Mouse (Mus musculus) hindbrain, embryonic 13.5 days (tissue): ENCODE measurements around the gene Frrs1. TPM values are rescaled to one million over a fixed set of nuclear protein-coding genes. Genes with fewer than 3 reads are reported as not detected.

ENCODE experiments used
- ATAC-seq: fragments of 200-750 bp; cut with Nextera tagmentation; 2 replicates; pipeline ENCODE4 v1.8.0; 2017; ENCODE audit warnings: moderate TSS enrichment; ENCODE audit not compliant: low FRiP score
- H3K27ac ChIP-seq: fragments of 300-500 bp; sonication (generic); 2 replicates; pipeline ENCODE4 v1.5.1; 2015; ENCODE audit warnings: inconsistent platforms, mild to moderate bottlenecking, moderate library complexity
- H3K27me3 ChIP-seq: fragments of 300-500 bp; sonication (generic); 2 replicates; pipeline ENCODE4 v1.6.1; 2015; ENCODE audit warnings: mild to moderate bottlenecking, inconsistent platforms
- H3K36me3 ChIP-seq: fragments of 300-500 bp; sonication (generic); 2 replicates; pipeline ENCODE4 v1.6.1; 2015; ENCODE audit warnings: mild to moderate bottlenecking, inconsistent platforms
- H3K4me1 ChIP-seq: fragments of 300-500 bp; sonication (generic); replicated peaks from 2 replicates; pipeline ENCODE4 v1.6.1; 2015; ENCODE audit warnings: inconsistent platforms
- H3K4me2 ChIP-seq: fragments of 300-500 bp; sonication (generic); 2 replicates; pipeline ENCODE4 v1.6.1; 2015; ENCODE audit warnings: inconsistent platforms, mild to moderate bottlenecking, moderate library complexity
- H3K4me3 ChIP-seq: fragments of 300-500 bp; sonication (generic); 2 replicates; pipeline ENCODE4 v1.5.1; 2015; ENCODE audit warnings: mild to moderate bottlenecking, inconsistent platforms
- H3K9ac ChIP-seq: fragments of 300-500 bp; sonication (generic); 2 replicates; pipeline ENCODE4 v1.6.1; 2015; ENCODE audit warnings: mild to moderate bottlenecking, inconsistent platforms
- H3K9me3 ChIP-seq: fragments of 300-500 bp; sonication (generic); 2 replicates; pipeline ENCODE4 v1.6.1; 2016; ENCODE audit warnings: inconsistent platforms
- WGBS: fragments of 180-500 bp; shearing (Covaris S2); methylation state at CpG from one replicate; pipeline ENCODE4 v1.1.7; 2015; 5-methylcytosine and 5-hydroxymethylcytosine counted together
- polyA plus RNA-seq: library from polyadenylated mRNA; unstranded; fragments of >200 nt; fragmentation: Nextera tagmentation; extraction: Ambion mirVana; gene quantifications from 2 replicates; pipeline ENCODE4 v1.2.1, GENCODE M21; 2015

The Frrs1 gene
- polyA plus RNA-seq, 1 experiment from 2014 or later = 3.9 TPM

- 85% methylated on average over 4 of the region's 4 CpGs for WGBS
- Histone ChIP-seq H3K4me2 (no peak overlapping the region), H3K4me1 (no peaks in the 10 kb centered on the region), H3K4me3 (no peak overlapping the region), H3K9ac (no peak overlapping the region), H3K9me3 (no peaks in the 10 kb centered on the region), H3K27ac (no peak overlapping the region), H3K36me3 (no peaks in the 10 kb centered on the region), H3K27me3 (no peaks in the 10 kb centered on the region)
- no peak for ATAC-seq
Observed at GRCm38 (mm10) chr3:116833491-116833890, 25.8 kb upstream of the Frrs1 start.

- Histone ChIP-seq H3K4me2 (no peak overlapping the region), H3K4me1 (no peaks in the 10 kb centered on the region), H3K27ac (no peak overlapping the region), H3K9ac (no peak overlapping the region), H3K27me3 (no peaks in the 10 kb centered on the region), H3K9me3 (no peaks in the 10 kb centered on the region), H3K36me3 (no peaks in the 10 kb centered on the region), H3K4me3 (no peak overlapping the region)
- 89% methylated on average over 6 of the region's 6 CpGs for WGBS
- ATAC-seq = no peak
Observed at GRCm38 (mm10) chr3:116834241-116834640, 25.0 kb upstream of the Frrs1 start.

GRCm38 (mm10) chr3:116835350-116835749, 23.9 kb upstream of the Frrs1 start:
- H3K9ac ChIP-seq = peak overlapping the region; percentile 68; the same call in 1 of the 2 replicates
- H3K36me3 ChIP-seq = no peaks in the 10 kb centered on the region
- peak overlapping the region; percentile 62 for H3K4me2 ChIP-seq
- no peaks in the 10 kb centered on the region for H3K9me3 ChIP-seq
- no peak overlapping the region for H3K27ac ChIP-seq
- H3K4me1 ChIP-seq = no peaks in the 10 kb centered on the region
- ATAC-seq = no peak
- no peaks in the 10 kb centered on the region for H3K27me3 ChIP-seq
- peak overlapping the region; percentile 38; the same call in 1 of the 2 replicates for H3K4me3 ChIP-seq
- 75% methylated on average over 4 of the region's 4 CpGs for WGBS

- Histone ChIP-seq H3K9me3 (no peaks in the 10 kb centered on the region), H3K4me2 (peak overlapping the region; percentile 62), H3K36me3 (no peaks in the 10 kb centered on the region), H3K27ac (no peak overlapping the region; the same call in 1 of the 2 replicates), H3K4me1 (no peaks in the 10 kb centered on the region), H3K9ac (peak overlapping the region; percentile 68), H3K27me3 (no peaks in the 10 kb centered on the region), H3K4me3 (peak overlapping the region; percentile 38)
- WGBS = 25% methylated on average over 21 of the region's 21 CpGs
- peak; percentile 87 for ATAC-seq
Observed at GRCm38 (mm10) chr3:116835770-116836680, 23.2 kb upstream of the Frrs1 start.

GRCm38 (mm10) chr3:116836681-116837475, 22.4 kb upstream of the Frrs1 start:
- 84% methylated on average over 23 of the region's 23 CpGs for WGBS
- H3K9me3 ChIP-seq = no peaks in the 10 kb centered on the region
- no peaks in the 10 kb centered on the region for H3K27me3 ChIP-seq
- H3K4me1 ChIP-seq = no peaks in the 10 kb centered on the region
- no peak for ATAC-seq
- H3K4me2 ChIP-seq = no peak overlapping the region
- H3K27ac ChIP-seq = no peak overlapping the region
- H3K9ac ChIP-seq = no peak overlapping the region
- H3K4me3 ChIP-seq = no peak overlapping the region
- H3K36me3 ChIP-seq = no peaks in the 10 kb centered on the region

GRCm38 (mm10) chr3:116841311-116841710, 18.0 kb upstream of the Frrs1 start:
- H3K9ac ChIP-seq = no peak overlapping the region
- ATAC-seq = no peak
- WGBS = 67% methylated on average over 2 of the region's 2 CpGs
- no peak overlapping the region for H3K4me2 ChIP-seq
- H3K27me3 ChIP-seq = no peaks in the 10 kb centered on the region
- no peaks in the 10 kb centered on the region for H3K36me3 ChIP-seq
- no peak overlapping the region for H3K4me3 ChIP-seq
- no peaks in the 10 kb centered on the region for H3K4me1 ChIP-seq
- no peaks in the 10 kb centered on the region for H3K9me3 ChIP-seq
- no peak overlapping the region for H3K27ac ChIP-seq

GRCm38 (mm10) chr3:116844880-116845579, 14.2 kb upstream of the Frrs1 start:
- no peaks in the 10 kb centered on the region for H3K27me3 ChIP-seq

GRCm38 (mm10) chr3:116846084-116846483, 13.2 kb upstream of the Frrs1 start:
- Histone ChIP-seq H3K27me3 (no peaks in the 10 kb centered on the region), H3K4me1 (no peaks in the 10 kb centered on the region), H3K9me3 (no peaks in the 10 kb centered on the region), H3K27ac (no peak overlapping the region), H3K9ac (no peak overlapping the region), H3K4me2 (no peak overlapping the region), H3K36me3 (no peaks in the 10 kb centered on the region), H3K4me3 (no peak overlapping the region)
- 95% methylated on average over 4 of the region's 4 CpGs for WGBS
- ATAC-seq = no peak

More at GRCm38 (mm10) chr3:116844880-116845579, 14.2 kb upstream of the Frrs1 start:
- WGBS = 92% methylated on average over 10 of the region's 10 CpGs
- no peaks in the 10 kb centered on the region for H3K36me3 ChIP-seq
- no peak overlapping the region for H3K27ac ChIP-seq
- H3K4me2 ChIP-seq = no peak overlapping the region
- no peaks in the 10 kb centered on the region for H3K4me1 ChIP-seq
- no peaks in the 10 kb centered on the region for H3K9me3 ChIP-seq
- no peak overlapping the region for H3K4me3 ChIP-seq
- no peak for ATAC-seq
- no peak overlapping the region for H3K9ac ChIP-seq

GRCm38 (mm10) chr3:116848099-116848498, 11.2 kb upstream of the Frrs1 start:
- Histone ChIP-seq H3K4me3 (no peak overlapping the region), H3K9me3 (no peaks in the 10 kb centered on the region), H3K9ac (no peak overlapping the region), H3K4me1 (no peaks in the 10 kb centered on the region), H3K27ac (no peak overlapping the region), H3K4me2 (no peak overlapping the region), H3K36me3 (no peaks in the 10 kb centered on the region), H3K27me3 (no peaks in the 10 kb centered on the region)
- 96% methylated on average over 1 of the region's 1 CpGs for WGBS
- ATAC-seq = no peak

GRCm38 (mm10) chr3:116848936-116849335, 10.3 kb upstream of the Frrs1 start:
- no peaks in the 10 kb centered on the region for H3K4me1 ChIP-seq
- WGBS = 93% methylated on average over 4 of the region's 4 CpGs

GRCm38 (mm10) chr3:116850376-116850775, 8.9 kb upstream of the Frrs1 start:
- 89% methylated on average over 1 of the region's 1 CpGs for WGBS
- no peaks in the 10 kb centered on the region for H3K27me3 ChIP-seq
- H3K9me3 ChIP-seq = no peaks in the 10 kb centered on the region
- H3K9ac ChIP-seq = no peak overlapping the region
- no peaks in the 10 kb centered on the region for H3K4me1 ChIP-seq
- no peak overlapping the region for H3K4me2 ChIP-seq
- no peak overlapping the region for H3K4me3 ChIP-seq
- no peaks in the 10 kb centered on the region for H3K36me3 ChIP-seq
- no peak for ATAC-seq
- no peak overlapping the region for H3K27ac ChIP-seq

More at GRCm38 (mm10) chr3:116848936-116849335, 10.3 kb upstream of the Frrs1 start:
- no peaks in the 10 kb centered on the region for H3K9me3 ChIP-seq
- H3K27ac ChIP-seq = no peak overlapping the region
- no peak for ATAC-seq
- no peak overlapping the region for H3K4me2 ChIP-seq
- no peak overlapping the region for H3K9ac ChIP-seq
- H3K27me3 ChIP-seq = no peaks in the 10 kb centered on the region
- H3K36me3 ChIP-seq = no peaks in the 10 kb centered on the region
- no peak overlapping the region for H3K4me3 ChIP-seq

- ATAC-seq = no peak
- Histone ChIP-seq H3K36me3 (no peaks in the 10 kb centered on the region), H3K27ac (no peak overlapping the region)
Observed at GRCm38 (mm10) chr3:116852421-116852820, 6.8 kb upstream of the Frrs1 start.

More at GRCm38 (mm10) chr3:116852421-116852820, 6.8 kb upstream of the Frrs1 start:
- Histone ChIP-seq H3K4me2 (no peak overlapping the region), H3K9ac (no peak overlapping the region), H3K4me3 (no peak overlapping the region), H3K4me1 (no peaks in the 10 kb centered on the region), H3K27me3 (no peaks in the 10 kb centered on the region), H3K9me3 (no peaks in the 10 kb centered on the region)
- 95% methylated on average over 3 of the region's 3 CpGs for WGBS
